Mouse (Mus musculus) spleen, embryonic (tissue): ENCODE results near the gene Sry.

Source experiments
- CTCF ChIA-PET: fragments of 350-600 bp; sonication (Branson Sonifier 250); formaldehyde crosslinking; loops from one replicate; lab custom pipeline; 2022; lab: Charles Lee

Sry gene

GRCm38 (mm10) chrY:2663558-2663957 is at the start of gene Sry:
TSS of gene Sry (minus strand) at chrY:2663658.
- CTCF ChIA-PET, result no interaction called here
